Mouse (Mus musculus) urinary bladder, adult 18-20 months (tissue): ENCODE results near the gene Dnase1.
"Not testable (repeated sequence)": the region's sequence is repeated elsewhere in the genome, so short reads cannot be mapped to it uniquely, and the experiment has no call there.

Source experiments
- DNase-seq, 2 experiments: peaks; one replicate each; pipeline ENCODE4 v3.0.0; 2022; ENCODE audit warnings: low spot score in 2 of 2, mixed read lengths in 2 of 2

The Dnase1 gene

DNA sequence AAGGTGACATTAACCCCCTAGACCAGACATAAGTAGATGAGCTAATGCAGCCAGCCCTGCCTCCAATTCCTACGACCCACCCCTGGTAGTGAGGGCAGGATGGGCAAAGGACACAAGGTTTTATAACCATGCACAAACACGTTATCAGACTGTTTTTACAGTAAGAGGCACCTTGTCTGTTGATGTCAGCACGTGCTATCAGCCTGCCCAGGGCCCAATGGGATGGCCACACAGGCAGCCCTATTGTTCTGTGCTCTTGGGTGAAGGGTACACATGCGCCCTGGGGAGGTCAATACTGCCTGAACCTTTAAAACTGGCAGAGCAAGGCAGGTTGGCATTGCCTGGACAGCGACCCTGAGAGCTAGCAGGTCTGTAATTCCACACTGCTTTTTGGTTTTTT lies at the start of gene Dnase1:
Gene Dnase1, plus strand, starts transcription at position 136 of the 400 bp plus-strand sequence.
- no peak for DNase-seq

DNA sequence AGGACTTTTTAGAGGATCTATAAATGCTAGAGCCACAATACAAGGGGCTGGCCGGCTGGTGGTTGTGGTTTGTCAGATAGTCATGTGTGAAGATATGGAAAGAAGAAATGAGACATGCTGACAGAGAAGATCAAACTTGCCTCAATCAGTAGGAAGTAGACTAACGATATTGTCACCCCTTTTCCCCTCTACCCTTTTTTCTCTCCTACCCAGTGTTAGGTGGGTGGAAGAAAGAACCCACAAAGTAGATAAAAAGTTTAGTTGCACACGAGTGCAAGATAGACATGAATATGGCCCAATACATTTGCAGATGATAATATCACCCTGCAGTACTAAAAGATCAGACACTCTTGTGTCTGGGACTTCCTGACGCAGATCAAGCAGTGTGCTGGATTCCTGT lies 48.3 kb upstream of the Dnase1 start:
- no peak for DNase-seq

DNA sequence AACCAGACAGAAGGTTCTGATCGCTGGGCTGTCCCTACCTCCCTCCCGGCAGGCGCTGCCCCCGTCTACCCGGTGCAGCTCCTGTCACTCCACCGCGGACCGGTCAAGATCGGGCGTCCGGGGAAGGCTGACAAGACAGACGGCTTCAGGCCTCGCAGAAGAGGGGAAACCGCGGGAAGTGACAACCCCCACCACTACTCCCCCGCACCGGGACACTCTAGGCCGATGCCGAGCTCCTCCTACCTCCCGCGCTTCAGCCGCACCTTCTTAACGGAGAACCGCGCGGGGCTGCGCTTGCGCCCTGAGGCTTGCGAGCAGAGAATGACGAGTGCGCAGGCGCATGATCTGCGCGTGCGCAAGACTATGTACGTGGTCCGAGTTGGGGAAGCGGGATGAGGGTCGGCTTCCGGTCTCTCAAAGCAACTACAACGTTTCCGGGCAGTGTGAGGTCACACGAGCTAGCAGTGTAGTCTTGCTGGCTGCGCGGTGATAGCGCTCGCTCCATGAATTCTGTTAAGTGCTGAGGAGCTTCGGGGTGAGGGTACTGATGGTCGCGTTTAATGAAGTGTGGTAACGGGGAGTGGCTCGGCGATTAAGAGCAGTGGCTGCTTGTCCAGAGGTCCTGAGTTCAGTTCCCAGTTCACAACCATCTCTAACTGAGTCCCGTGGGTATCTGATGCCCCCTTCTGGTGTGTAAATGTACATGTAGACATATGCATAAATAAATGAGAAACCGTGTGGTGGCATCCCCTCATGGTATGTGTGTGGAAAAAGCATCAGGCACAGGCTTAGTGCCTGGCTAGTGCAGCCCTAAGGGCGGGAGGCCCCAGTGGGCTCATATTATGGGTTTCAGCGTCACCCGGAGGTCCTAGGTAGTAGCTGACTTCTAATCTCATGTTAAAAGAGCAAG lies 33.0 kb upstream of the Dnase1 start, which contains the start of gene Slx4:
Gene Slx4, minus strand, starts transcription at position 282 of the 910 bp plus-strand sequence.
- DNase-seq, result peak; percentile 89 to 92

DNA sequence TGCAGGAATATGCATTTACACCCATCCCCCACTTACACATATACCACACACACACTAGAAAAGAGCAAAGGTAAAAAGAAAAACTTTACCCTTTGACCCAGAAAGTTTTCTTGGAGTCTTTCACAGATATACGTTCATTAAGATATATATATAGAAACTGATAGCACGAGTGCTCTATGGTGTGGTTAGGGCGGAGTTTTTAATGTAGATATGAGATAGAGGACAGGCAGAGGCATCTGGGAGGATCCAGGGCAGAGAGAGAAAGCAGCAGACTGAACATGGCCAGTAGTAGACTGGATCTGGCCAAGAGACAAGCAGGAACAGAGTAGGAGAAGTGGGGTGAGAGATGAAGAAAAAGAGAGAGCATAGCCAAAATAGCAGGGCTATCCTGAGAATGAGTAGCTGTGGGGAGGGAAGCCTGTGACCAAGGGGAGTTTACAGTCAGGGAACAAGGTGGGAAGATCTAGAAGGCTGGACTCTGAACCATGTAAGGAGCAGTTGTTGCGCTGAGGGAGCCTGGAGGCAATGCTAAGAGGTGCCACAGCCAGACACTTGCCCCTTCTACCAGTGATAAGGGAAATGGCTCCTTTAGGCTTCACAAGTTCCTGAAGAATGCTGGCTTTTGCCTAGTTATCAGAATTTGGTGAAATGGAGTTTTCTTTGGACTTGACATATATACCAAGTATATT lies 23.7 kb upstream of the Dnase1 start:
- no peak for DNase-seq

DNA sequence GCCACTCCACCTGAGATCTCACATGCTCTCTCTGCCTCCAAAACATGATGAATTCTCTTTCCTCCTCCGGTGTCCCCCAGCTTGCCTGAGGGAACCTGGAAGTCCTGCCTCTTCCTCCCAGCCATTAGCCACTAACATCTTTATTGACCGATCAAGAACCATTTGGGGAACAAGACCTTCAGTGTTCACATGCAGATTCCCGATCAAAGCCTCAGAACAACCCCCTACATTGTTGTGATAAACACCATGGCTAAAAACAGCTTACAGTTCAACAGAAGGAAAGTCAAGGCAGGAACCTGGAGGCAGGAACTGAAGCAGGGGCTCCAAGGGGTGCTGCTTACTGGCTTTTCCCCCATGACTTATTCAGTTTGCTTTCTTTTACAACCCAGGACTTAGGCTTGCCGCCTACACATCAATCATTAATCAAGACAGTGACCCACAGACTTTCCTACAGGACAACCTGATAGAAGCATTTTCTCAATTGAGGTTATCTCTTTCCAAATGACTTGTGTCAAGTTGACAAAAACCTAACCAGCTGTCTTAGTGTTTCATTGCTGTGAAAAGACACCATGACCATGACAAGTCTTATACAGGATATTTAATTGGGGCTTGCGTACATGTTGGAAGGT lies 22.6 kb upstream of the Dnase1 start:
- no peak for DNase-seq

DNA sequence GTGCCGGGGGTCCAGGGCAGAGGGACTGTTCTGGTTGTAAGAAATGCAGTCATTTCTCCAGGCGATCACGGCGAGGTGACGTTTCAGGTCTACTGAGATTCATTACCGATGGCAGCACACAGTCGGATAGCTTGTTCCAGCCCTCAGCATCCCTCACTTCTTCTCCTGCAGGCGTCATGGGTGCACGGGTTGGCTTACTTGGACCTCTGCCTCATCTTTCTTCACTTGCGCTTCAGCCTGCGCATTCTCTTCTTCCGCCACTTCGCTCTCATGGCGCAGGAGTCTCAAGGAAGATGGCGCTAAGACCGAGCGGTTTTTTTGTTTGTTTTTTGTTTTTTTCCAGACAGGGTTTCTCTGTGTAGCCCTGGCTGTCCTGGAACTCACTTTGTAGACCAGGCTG lies 20.0 kb upstream of the Dnase1 start:
- not testable (repeated sequence) for DNase-seq

DNA sequence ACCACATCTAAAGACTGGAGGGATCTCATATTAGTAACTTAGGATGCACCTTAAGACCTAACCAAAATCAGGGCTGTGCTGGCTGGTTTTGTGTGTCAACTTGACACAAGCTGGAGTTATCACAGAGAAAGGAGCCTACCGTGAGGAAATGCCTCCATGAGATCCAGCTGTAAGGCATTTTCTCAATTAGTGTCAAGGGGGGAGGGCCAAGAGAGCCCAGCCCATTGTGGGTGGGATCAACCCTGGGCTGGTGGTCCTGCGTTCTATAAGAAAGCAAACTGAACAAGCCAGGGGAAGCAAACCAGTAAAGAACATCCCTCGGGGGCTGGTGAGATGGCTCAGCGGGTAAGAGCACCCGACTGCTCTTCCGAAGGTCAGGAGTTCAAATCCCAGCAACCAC lies 19.3 kb upstream of the Dnase1 start:
- not testable (repeated sequence) for DNase-seq

DNA sequence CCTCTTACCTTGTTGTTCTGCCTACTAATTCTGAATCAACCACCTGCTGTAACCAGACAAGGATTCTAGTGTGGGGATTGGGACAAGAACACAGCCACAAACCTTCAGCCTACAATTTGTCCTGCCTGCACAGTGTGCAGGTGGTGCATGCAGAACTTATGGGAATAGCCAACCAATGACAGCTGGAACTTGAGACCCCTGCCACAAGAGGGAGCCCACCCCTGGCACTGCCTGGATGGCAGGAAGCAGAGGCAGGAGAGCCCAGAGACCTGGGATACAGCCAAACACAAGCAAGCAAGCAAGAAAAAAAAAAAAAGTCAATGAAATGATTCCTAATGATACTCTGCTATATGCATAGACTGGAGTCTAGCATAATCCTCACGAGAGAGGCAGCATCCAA lies 15.5 kb upstream of the Dnase1 start:
- no peak for DNase-seq

DNA sequence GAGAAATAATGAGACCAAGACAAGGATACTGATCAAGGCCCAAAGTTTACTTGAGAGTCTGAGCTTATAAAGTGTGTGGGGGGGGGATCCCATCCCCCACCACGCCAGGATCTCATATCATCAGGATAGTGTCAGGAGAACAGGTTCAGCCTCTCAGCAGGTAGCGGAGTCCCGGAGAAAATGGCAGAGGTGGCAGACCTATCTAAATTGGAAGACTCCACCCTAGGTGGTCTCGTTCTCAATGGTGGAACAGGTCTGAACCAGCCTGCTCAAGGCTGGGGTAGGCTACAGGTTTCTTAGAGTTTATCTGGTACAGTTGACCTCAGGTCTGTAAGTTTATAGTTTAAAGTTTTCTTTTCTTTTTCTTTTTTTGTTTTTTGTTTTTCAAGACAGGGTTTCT lies 14.0 kb upstream of the Dnase1 start:
- no peak for DNase-seq

DNA sequence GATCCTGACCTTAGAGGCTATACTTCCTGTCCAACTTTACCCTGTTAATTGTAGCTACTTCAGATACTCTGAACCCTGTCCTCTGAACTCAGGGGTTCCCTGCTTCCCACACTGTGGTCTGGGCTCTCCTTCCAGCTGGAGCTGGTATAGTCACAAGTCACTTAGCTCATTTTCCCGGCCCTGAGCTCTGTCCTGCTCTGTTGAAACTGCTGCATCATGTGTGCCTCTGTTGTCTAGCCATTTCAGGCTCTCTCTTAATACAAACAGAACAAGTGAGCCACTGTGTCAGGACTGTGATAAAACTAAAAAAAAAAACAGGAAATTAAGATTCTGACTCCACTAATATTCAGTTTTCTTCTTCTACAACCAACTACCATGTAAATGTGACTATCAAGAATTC lies 10.1 kb upstream of the Dnase1 start:
- DNase-seq, result no peak

DNA sequence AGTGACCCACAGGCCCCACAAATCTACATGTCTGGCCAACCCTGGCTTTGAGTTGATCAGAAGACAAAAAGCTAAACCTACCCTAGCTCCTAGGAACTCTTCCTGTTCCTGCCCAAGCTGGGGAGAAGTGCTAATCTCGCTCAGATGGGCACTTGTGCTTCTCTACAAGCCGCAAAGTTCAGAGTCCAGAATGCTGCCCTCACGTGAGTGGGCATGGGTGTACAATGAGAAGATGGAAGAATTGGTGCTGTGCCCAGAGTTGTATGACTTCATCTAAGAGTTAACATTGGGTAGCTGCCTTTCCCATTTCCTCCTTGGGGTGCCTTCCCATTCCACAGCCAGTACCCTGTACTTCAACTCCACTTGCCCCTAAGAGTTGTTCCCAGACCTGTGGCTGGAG lies 9.5 kb upstream of the Dnase1 start:
- no peak for DNase-seq

DNA sequence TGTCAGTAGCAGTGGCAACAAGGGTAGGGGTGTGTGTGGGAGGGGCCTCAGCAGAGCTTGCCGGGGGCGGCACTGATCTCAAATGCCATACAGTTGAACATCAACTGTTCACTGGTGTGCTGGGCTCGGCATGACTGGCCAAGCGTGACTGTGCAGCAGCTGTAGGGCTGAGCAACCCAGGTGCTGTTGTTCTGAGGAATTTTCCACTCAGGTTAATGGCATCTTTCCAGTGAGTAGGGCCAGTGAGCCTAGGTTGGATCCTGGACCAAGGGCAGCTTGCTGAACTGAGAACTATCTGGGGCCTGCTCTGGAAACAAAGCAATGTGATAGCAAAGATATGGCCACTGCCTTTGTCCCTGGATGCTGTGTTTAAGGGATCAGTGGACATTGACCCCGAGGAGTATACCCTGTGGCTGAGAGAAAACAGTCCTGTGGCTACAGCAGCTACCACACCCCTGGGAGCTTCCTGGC lies 7.3 kb upstream of the Dnase1 start:
- DNase-seq, result no peak

DNA sequence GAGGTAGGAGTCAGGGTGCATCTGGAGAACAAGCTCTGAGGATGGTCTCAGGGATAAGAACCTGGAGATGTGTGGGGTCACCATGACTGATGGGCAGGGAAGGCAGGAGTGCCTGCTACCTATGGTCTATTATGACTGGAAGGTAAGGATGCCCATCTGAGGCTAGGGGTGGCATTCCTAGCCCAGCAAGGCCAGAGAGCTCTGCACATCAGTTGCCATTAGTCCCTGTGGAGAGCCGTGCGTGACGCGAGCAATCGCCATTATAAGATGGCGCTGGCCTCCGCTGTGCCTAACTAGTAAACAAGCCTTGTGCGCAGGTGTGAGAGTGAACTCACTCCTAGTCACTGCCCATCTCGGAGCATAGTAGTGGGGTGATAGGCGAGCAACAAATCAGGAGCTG lies 6.2 kb upstream of the Dnase1 start:
- DNase-seq, result no peak

DNA sequence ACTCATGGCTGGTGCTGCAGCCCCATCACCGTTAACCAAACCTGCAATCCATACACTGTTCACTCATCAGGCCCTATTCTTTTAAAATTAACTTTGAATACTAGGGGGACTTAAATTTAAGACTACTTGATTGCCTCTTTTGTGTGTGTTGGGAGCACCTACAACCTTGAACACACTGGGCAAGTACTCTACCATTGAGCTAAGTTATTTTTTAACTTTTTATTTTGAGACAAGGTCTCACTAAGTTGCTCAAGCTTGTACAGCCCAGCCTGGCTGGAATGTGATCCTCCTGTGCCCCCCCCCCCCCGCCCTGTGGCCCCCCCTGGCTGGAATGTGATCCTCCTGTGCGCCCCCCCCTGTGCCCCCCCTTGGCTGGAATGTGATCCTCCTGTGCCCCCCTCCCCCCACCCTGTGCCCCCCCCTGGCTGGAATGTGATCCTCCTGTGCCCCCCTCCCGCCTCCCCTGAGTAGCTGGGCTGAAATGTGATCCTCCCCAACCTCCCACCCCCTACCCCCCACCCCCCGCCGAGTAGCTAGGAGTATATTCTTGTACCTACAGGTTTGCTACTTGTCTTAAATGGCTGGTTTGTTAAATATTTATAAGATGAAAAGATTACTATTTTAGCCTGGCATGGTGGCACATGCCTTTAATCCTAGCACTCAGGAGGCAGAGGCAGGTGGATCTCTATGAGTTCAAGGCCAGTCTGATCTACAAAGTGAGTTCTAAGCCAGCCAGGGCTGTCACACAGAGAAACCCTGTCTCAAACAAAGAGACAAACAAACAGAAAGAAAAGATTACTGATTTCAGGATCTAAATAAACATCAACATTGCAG lies 5.1 kb upstream of the Dnase1 start:
- no peak for DNase-seq

DNA sequence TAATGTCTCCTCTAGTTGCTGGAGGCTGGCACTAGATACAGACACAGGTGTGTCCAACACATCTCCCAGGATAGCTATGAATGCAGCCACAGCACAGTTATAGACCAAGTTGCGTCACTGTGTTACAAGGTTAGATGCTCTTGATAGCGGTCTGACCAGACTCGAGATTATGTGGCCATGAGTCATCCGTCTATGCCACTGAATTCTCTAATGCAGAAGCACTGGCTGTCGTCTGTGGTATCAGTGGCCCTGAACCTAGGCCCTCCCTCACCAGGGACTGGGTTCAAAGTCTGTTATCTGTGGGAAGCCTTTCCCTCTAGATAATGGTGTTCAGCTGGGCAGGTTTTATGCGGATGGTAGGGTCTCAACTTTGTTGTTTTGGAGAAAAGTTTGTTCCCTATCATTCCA lies 4.4 kb upstream of the Dnase1 start:
- peak in 1 of 2 experiments; percentile 14 for DNase-seq

DNA sequence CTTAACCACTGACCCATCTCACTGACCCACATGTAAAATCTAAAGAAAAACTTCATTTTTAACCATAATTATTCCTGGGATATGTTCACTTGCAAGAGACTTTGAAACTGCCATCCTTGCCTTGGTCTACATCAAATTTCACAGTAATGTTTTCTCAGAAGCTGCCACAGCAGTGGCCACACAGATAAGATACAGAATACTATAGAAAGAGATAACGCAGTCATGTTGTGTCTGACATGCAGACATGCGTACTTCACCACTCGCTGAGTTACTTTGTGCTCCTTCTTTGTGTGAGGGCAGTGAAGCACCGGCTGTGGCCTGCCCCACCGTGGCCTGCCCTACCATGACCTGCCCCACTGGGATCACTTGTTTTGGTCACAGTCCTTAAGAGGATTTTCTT lies 2.8 kb upstream of the Dnase1 start:
- DNase-seq, result no peak

DNA sequence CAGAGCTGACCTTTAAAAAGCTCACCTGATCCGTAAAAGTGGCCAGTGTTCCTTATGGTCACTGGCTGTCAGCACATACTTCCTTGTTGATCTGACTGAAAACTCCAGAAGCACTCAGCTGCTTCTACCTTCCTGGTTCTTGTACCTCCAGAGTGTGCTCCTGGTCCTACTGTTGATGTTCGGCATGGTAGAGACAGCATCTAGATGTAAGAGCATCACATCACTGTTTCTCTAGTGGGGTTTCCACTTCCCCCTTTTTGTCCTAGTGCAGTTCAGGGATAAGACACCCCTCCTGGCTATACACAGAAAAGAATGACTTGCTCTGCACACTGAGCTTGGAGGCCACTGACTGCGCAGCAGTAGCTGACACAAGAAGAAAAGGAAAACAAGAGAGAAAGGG lies 2.3 kb upstream of the Dnase1 start:
- no peak for DNase-seq

DNA sequence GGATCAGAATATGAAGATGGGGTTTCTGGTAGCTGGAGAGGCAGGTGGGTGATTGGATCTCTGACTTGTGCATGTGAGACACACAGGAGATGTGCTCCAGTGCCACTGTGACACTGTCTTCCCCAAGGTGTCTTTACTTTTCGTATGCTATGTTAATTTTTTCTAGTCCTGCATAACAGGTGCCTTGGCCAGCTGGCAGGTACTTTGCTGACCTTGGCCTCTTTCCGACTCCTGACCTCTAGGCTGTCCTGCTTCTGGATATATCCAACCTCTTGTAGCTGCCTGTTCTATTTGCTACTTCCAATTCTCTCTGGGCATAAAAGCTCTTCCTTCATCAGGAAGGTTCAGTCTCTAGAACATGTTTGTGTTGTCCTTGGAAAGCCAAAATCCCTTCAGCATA lies 1.2 kb upstream of the Dnase1 start:
- no peak for DNase-seq

DNA sequence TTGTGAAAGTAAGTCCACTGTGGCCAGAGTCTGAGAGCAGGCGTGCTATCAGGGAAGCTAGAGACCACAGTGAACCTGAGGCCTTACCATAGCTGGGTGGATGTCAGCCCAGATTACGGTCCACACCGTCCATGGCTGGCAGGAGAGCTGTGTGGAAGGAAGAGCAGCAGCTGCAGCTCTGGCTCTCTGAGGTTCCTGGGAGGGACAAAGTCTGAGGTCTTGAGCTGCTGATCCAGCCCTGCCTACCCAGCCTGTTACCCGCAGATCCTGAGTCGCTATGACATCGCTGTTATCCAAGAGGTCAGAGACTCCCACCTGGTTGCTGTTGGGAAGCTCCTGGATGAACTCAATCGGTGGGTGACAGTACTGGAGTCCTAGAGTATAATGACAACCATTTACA lies 948 bp downstream of the Dnase1 start:
- DNase-seq, result no peak

DNA sequence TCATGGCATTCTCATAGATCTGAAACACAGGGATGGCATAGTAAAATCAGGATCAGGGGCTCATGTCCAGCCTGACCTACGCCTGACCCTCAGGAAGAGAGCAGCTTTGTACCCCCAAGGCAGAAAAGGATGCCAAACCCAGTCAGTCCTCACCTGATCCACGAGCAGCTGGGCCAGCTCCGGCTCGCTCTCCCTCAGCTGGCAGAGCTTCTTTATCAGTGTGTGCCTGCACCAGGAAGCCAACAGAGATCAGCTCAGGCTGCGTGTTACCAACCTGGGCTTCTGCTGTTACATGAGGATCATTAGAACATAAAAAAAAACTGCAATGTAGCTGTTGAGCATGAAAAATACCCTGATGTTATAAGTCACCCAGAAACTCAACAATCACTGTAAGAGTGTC lies 3.5 kb downstream of the Dnase1 start:
- no peak for DNase-seq

DNA sequence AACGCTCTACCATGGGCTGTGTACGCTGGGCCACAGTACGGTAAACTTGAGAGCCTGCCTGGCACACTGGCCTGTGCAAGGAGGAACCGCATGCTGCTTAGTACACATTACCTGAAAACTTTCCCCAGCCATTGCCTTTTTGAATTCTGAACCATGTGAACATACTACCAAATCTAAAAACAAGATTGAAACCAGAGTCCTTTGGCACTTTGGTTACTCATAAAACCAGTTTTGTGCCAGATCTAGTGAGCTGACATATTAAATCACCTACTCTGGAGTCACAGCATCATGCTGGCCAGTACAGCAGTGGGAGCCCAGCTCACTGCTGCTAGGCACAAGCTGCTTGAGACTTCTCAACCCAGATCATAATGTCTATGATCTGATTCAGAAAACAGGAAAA lies 4.9 kb downstream of the Dnase1 start:
- no peak for DNase-seq

DNA sequence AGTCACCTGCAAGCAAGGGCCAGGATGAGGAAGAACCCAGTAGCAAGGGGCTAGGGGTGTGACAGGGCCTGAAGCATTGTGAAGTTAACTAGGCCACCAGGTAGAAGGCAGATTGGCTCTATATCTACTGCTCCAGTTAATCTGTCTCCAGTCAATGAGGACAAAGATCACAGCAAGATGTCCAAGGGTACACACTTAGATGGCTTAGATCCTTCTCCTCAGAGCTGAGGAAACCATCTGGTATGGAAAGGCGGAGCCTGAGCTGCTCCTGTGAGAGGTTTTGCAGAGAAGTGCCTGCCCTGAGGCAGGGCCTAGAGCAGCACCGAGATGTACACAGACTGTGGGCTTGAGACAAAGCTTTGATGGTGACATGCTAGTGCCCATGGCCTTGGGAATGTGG lies 7.4 kb downstream of the Dnase1 start:
- DNase-seq, result no peak
